Mouse (Mus musculus): ENCODE measurements around the gene Dytn. TPM values are rescaled to one million over a fixed set of nuclear protein-coding genes. Genes with fewer than 3 reads are reported as not detected.

Gene Dytn
- total RNA-seq, 2 experiments from 2014 or later = not detected

GRCm38 (mm10) chr1:63586869-63587268, 99.9 kb downstream of the Dytn start:
- no peak for ATAC-seq (ENCODE audit: poor library complexity, severe bottlenecking)

GRCm38 (mm10) chr1:63579153-63579552, 107.6 kb downstream of the Dytn start:
- no peak for ATAC-seq (ENCODE audit: poor library complexity, severe bottlenecking)

DNA sequence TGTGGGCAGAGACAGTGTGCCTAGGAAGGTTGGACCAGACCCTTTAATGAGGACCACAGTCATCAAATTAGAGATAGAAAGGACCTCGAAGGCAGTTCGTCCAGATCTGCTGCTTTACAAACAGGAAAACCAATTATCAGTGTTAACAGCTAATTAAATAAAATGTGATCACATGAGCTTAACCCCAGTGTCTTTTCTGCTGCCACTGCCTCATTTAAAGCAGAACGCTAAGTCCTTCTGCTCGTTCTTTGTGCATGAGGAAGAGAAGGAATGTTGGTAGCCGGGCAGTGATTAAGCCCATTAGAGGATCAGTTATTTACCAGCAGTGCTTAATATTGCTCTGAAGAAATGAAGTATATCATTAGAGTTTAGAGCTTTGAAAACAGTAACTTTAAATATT, 109.9 kb downstream of the Dytn start:
- no peak for ATAC-seq (ENCODE audit: poor library complexity, severe bottlenecking)

- no peak for ATAC-seq (ENCODE audit: poor library complexity, severe bottlenecking)
These were observed 112.7 kb downstream of the Dytn start for GRCm38 (mm10) chr1:63573864-63574611.

- ATAC-seq (ENCODE audit: poor library complexity, severe bottlenecking) = no peak
These were observed 113.3 kb downstream of the Dytn start for GRCm38 (mm10) chr1:63573432-63573831.

Other genes with a start within 250 kb of the Dytn start
- not detected in 2 replicates for gene Adam23, start 241.0 kb downstream of the Dytn start, total RNA-seq (2015)
- gene Adam23, start 241.0 kb downstream of the Dytn start, total RNA-seq (2017) = not detected in 2 replicates
- not detected in 2 replicates for gene Gm39653, start 71.0 kb downstream of the Dytn start, total RNA-seq (2015)
- not detected in 2 replicates for gene Gm39653, start 71.0 kb downstream of the Dytn start, total RNA-seq (2017)
- gene Mdh1b, start 43.4 kb upstream of the Dytn start, total RNA-seq (2015) = not detected in 2 replicates
- gene Mdh1b, start 43.4 kb upstream of the Dytn start, total RNA-seq (2017) = not detected in 2 replicates
- 18.5 and 20.5 TPM in 2 replicates for gene Fastkd2, start 43.7 kb upstream of the Dytn start, total RNA-seq (2015)
- gene Fastkd2, start 43.7 kb upstream of the Dytn start, total RNA-seq (2017) = 7.2 and 8.5 TPM in 2 replicates
- gene 4933402D24Rik, start 82.3 kb upstream of the Dytn start, total RNA-seq (2015) = not detected in 2 replicates
- gene 4933402D24Rik, start 82.3 kb upstream of the Dytn start, total RNA-seq (2017) = not detected in 2 replicates

All from megakaryocyte, adult 5-6 weeks (primary cell).